In genomic region chr1:69684280-69685040, GRCm38 (mm10) we compare ENCODE assay signal across 8 mouse cellular contexts. TPM values are rescaled to one million over a fixed set of nuclear protein-coding genes. Genes with fewer than 3 reads are reported as not detected.
DNase-seq lines count a peak whose midpoint lies in the region; ATAC-seq and TF ChIP-seq lines count a peak whose summit lies in the region.

No protein-coding gene starts in this region.

- no peak overlapping the region for H3K9ac ChIP-seq in kidney, postnatal 0 days (ENCODE audit: low read depth, low read length)
- peak overlapping the region; percentile 71 for H3K9ac ChIP-seq in embryonic facial prominence, embryonic 13.5 days
- no peak overlapping the region for H3K9ac ChIP-seq in intestine, embryonic 16.5 days (ENCODE audit: low read depth, low read length)
- no peak overlapping the region for H3K9ac ChIP-seq in neural tube, embryonic 13.5 days

- no peaks in the 10 kb centered on the region for H3K27me3 ChIP-seq in kidney, postnatal 0 days (ENCODE audit: insufficient read depth, low read length)
- no peaks in the 10 kb centered on the region for H3K27me3 ChIP-seq in embryonic facial prominence, embryonic 13.5 days
- H3K27me3 ChIP-seq in intestine, embryonic 16.5 days (replicated peaks; ENCODE audit: control insufficient read depth, insufficient read depth, low read length), result no peaks in the 10 kb centered on the region
- H3K27me3 ChIP-seq in neural tube, embryonic 13.5 days, result no peaks in the 10 kb centered on the region

- no peak for DNase-seq in kidney, postnatal 0 days (ENCODE audit: low spot score)
- no peak for DNase-seq in kidney, postnatal 14 days
- DNase-seq in cerebellum, postnatal 36 days, result no peak
- no peak for DNase-seq in embryo, embryonic 10 days (ENCODE audit: low spot score)

- ATAC-seq in kidney, postnatal 0 days (replicated peaks; ENCODE audit: low FRiP score, low read depth), result no peak
- no peak for ATAC-seq in embryonic facial prominence, embryonic 13.5 days (ENCODE audit: insufficient number of reproducible peaks, insufficient read depth, low FRiP score, low TSS enrichment, low read depth)
- no peak for ATAC-seq in intestine, embryonic 16.5 days
- ATAC-seq in neural tube, embryonic 13.5 days (ENCODE audit: low read depth), result no peak
- no peak for ATAC-seq in megakaryocyte progenitor cell, adult 5-6 weeks (replicated peaks; ENCODE audit: poor library complexity)

- H3K4me2 ChIP-seq in kidney, postnatal 0 days (ENCODE audit: low read length), result peak overlapping the region; percentile 63
- peak overlapping the region; percentile 69 for H3K4me2 ChIP-seq in embryonic facial prominence, embryonic 13.5 days
- peak overlapping the region; percentile 81 for H3K4me2 ChIP-seq in intestine, embryonic 16.5 days (ENCODE audit: low read depth, low read length)
- H3K4me2 ChIP-seq in neural tube, embryonic 13.5 days, result peak overlapping the region; percentile 76

- no peaks in the 10 kb centered on the region for H3K9me3 ChIP-seq in kidney, postnatal 0 days (replicated peaks; ENCODE audit: low read length)
- no peaks in the 10 kb centered on the region for H3K9me3 ChIP-seq in embryonic facial prominence, embryonic 13.5 days
- H3K9me3 ChIP-seq in intestine, embryonic 16.5 days (ENCODE audit: control insufficient read depth, low read length), result no peaks in the 10 kb centered on the region
- H3K9me3 ChIP-seq in neural tube, embryonic 13.5 days, result no peaks in the 10 kb centered on the region

- no peaks in the 10 kb centered on the region for H3K36me3 ChIP-seq in kidney, postnatal 0 days (ENCODE audit: insufficient read depth, low read length)
- no peaks in the 10 kb centered on the region for H3K36me3 ChIP-seq in embryonic facial prominence, embryonic 13.5 days
- H3K36me3 ChIP-seq in intestine, embryonic 16.5 days (ENCODE audit: control insufficient read depth, insufficient read depth, low read length), result no peaks in the 10 kb centered on the region
- H3K36me3 ChIP-seq in neural tube, embryonic 13.5 days, result no peaks in the 10 kb centered on the region

- no peak for TF ChIP-seq CTCF in kidney, postnatal 0 days (IDR thresholded peaks at IDR 0.05; ENCODE audit: low read depth)

- 0 out of 2 replicates have a peak, but pooled peaks cover 2% of the 10 kb centered on the region for H3K4me1 ChIP-seq in kidney, postnatal 0 days (replicated peaks; ENCODE audit: insufficient read depth, low read length)
- H3K4me1 ChIP-seq in embryonic facial prominence, embryonic 13.5 days, result 0 out of 2 replicates have a peak, but pooled peaks cover 9% of the 10 kb centered on the region
- peaks cover 4% of the 10 kb centered on the region for H3K4me1 ChIP-seq in intestine, embryonic 16.5 days (ENCODE audit: control insufficient read depth, insufficient read depth, low read length)
- peaks cover 31% of the 10 kb centered on the region for H3K4me1 ChIP-seq in neural tube, embryonic 13.5 days (replicated peaks)

- WGBS in kidney, postnatal 0 days, result 29% methylated on average over 13 of the region's 13 CpGs
- WGBS in embryonic facial prominence, embryonic 13.5 days, result 19% methylated on average over 13 of the region's 13 CpGs
- 31% methylated on average over 13 of the region's 13 CpGs for WGBS in intestine, embryonic 16.5 days
- 31% methylated on average over 13 of the region's 13 CpGs for WGBS in neural tube, embryonic 13.5 days

- 0 out of 2 replicates have a peak overlapping the region, but pooled peaks have one; percentile 60 for H3K27ac ChIP-seq in kidney, postnatal 0 days
- H3K27ac ChIP-seq in embryonic facial prominence, embryonic 13.5 days, result no peak overlapping the region; the same call in 1 of the 2 replicates
- no peak overlapping the region for H3K27ac ChIP-seq in intestine, embryonic 16.5 days (ENCODE audit: low read length)
- no peak overlapping the region for H3K27ac ChIP-seq in neural tube, embryonic 13.5 days (replicated peaks)

- peak overlapping the region; percentile 66 for H3K4me3 ChIP-seq in kidney, postnatal 0 days (replicated peaks; ENCODE audit: low read depth, low read length)
- H3K4me3 ChIP-seq in embryonic facial prominence, embryonic 13.5 days, result peak overlapping the region; percentile 78
- H3K4me3 ChIP-seq in intestine, embryonic 16.5 days (ENCODE audit: low read length), result peak overlapping the region; percentile 89; the same call in 1 of the 2 replicates
- H3K4me3 ChIP-seq in neural tube, embryonic 13.5 days, result peak overlapping the region; percentile 76

RNA-seq across cellular contexts. Expression of gene Ikzf2, which starts 2.6 kb away (rescaled TPM):
- 1.7 and 2.7 TPM in 2 replicates for polyA plus RNA-seq in kidney, postnatal 0 days (2015; fragmentation: Nextera tagmentation; extraction: Ambion mirVana)
- 9.0 and 9.6 TPM in 2 replicates for polyA plus RNA-seq in embryonic facial prominence, embryonic 13.5 days (2015; fragmentation: Nextera tagmentation; extraction: Ambion mirVana)
- polyA plus RNA-seq in intestine, embryonic 16.5 days (2015; fragmentation: Nextera tagmentation; extraction: Ambion mirVana), result 2.1 and 2.4 TPM in 2 replicates
- polyA plus RNA-seq in neural tube, embryonic 13.5 days (2015; fragmentation: Nextera tagmentation; extraction: Ambion mirVana), result 4.4 and 5.0 TPM in 2 replicates
- total RNA-seq in megakaryocyte progenitor cell, adult 5-6 weeks (2015), result 5.5 and 13.9 TPM in 2 replicates
- 6.6 and 17.1 TPM in 2 replicates for total RNA-seq in megakaryocyte progenitor cell, adult 5-6 weeks (2017)
